Mouse (Mus musculus) small intestine, adult 2 months (tissue): Measurements from ENCODE around the gene Scn7a.

Source experiments
- CTCF ChIP-seq: fragments of 200-500 bp; IDR thresholded peaks from 2 replicates; pipeline ENCODE4 v1.5.1; 2012; ENCODE audit warnings: low read depth, mild to moderate bottlenecking, control low read depth, inconsistent platforms, low read length, moderate library complexity, mixed read lengths; ENCODE audit not compliant: insufficient replicate concordance, insufficient read length; ENCODE audit errors: extremely low read depth
- POLR2A ChIP-seq: fragments of 200-500 bp; IDR thresholded peaks from 2 replicates; pipeline ENCODE4 v1.6.1; 2012; ENCODE audit warnings: low read depth, mild to moderate bottlenecking, control low read depth, inconsistent platforms, low read length, moderate library complexity

GRCm38 (mm10) chr2:66799676-66800249 lies 15.0 kb upstream of the Scn7a start:
- TF ChIP-seq CTCF (no peak), POLR2A (no peak)
